Mouse (Mus musculus): ENCODE measurements around the gene Acbd4. TPM values are rescaled to one million over a fixed set of nuclear protein-coding genes. Genes with fewer than 3 reads are reported as not detected.

Acbd4 gene
- 10 to 100 TPM; 58.4 to 64.4 TPM for total RNA-seq (2021)
- long read RNA-seq, experiment 1, partial matches to known transcripts: 15 of 49 reads
- long read RNA-seq, experiment 1, other reads (novel, unspliced or antisense): 29 of 49 reads
- long read RNA-seq, experiment 2, partial matches to known transcripts: 24 of 67 reads
- long read RNA-seq, experiment 2, other reads (novel, unspliced or antisense): 37 of 67 reads

GRCm38 (mm10) chr11:103101481-103101865, at the start of gene Acbd4, which contains the start of gene Plcd3:
Acbd4 (plus strand) TSS chr11:103101682.
Plcd3 (minus strand) TSS chr11:103101658.
- DNase-seq (ENCODE audit: low spot score in 2 of 2): peak; percentile 46 to 58

- no peak for DNase-seq (ENCODE audit: low spot score in 2 of 2)
Measured at GRCm38 (mm10) chr11:103052078-103052477, 49.4 kb upstream of the Acbd4 start.

- DNase-seq (ENCODE audit: low spot score in 2 of 2): no peak
Measured at GRCm38 (mm10) chr11:103053191-103054076, 48.0 kb upstream of the Acbd4 start.

GRCm38 (mm10) chr11:103054798-103055197, 46.7 kb upstream of the Acbd4 start:
- peak in 1 of 2 experiments; percentile 55 for DNase-seq (ENCODE audit: low spot score in 2 of 2)

- no peak for DNase-seq (ENCODE audit: low spot score in 2 of 2)
Measured at GRCm38 (mm10) chr11:103056636-103057035, 44.8 kb upstream of the Acbd4 start.

GRCm38 (mm10) chr11:103058499-103059085, 42.9 kb upstream of the Acbd4 start:
- DNase-seq (ENCODE audit: low spot score in 2 of 2): no peak

- no peak for DNase-seq (ENCODE audit: low spot score in 2 of 2)
Measured at GRCm38 (mm10) chr11:103066191-103067050, 35.1 kb upstream of the Acbd4 start.

- DNase-seq (ENCODE audit: low spot score in 2 of 2): no peak
Measured at GRCm38 (mm10) chr11:103067051-103067361, 34.5 kb upstream of the Acbd4 start.

GRCm38 (mm10) chr11:103067457-103068001, 34.0 kb upstream of the Acbd4 start:
- DNase-seq (ENCODE audit: low spot score in 2 of 2): no peak

- no peak for DNase-seq (ENCODE audit: low spot score in 2 of 2)
Measured at GRCm38 (mm10) chr11:103068272-103068671, 33.2 kb upstream of the Acbd4 start.

GRCm38 (mm10) chr11:103068884-103069283, 32.6 kb upstream of the Acbd4 start:
- DNase-seq (ENCODE audit: low spot score in 2 of 2): no peak

GRCm38 (mm10) chr11:103069731-103070130, 31.8 kb upstream of the Acbd4 start:
- no peak for DNase-seq (ENCODE audit: low spot score in 2 of 2)

GRCm38 (mm10) chr11:103070322-103070880, 31.1 kb upstream of the Acbd4 start:
- no peak for DNase-seq (ENCODE audit: low spot score in 2 of 2)

GRCm38 (mm10) chr11:103073671-103074070, 27.8 kb upstream of the Acbd4 start:
- DNase-seq (ENCODE audit: low spot score in 2 of 2): no peak

- no peak for DNase-seq (ENCODE audit: low spot score in 2 of 2)
Measured at GRCm38 (mm10) chr11:103074121-103074650, 27.3 kb upstream of the Acbd4 start.

GRCm38 (mm10) chr11:103074796-103075323, 26.6 kb upstream of the Acbd4 start:
- no peak for DNase-seq (ENCODE audit: low spot score in 2 of 2)

GRCm38 (mm10) chr11:103076010-103076409, 25.5 kb upstream of the Acbd4 start:
- DNase-seq (ENCODE audit: low spot score in 2 of 2): no peak

- no peak for DNase-seq (ENCODE audit: low spot score in 2 of 2)
Measured at GRCm38 (mm10) chr11:103076581-103076980, 24.9 kb upstream of the Acbd4 start.

- DNase-seq (ENCODE audit: low spot score in 2 of 2): no peak
Measured at GRCm38 (mm10) chr11:103078131-103078530, 23.4 kb upstream of the Acbd4 start.

Measured in adrenal gland, postnatal 4 days (tissue).